Mouse (Mus musculus) small intestine, adult 2 months (tissue): ENCODE results near the gene Mark4.

Source experiments
- CTCF ChIP-seq: fragments of 200-500 bp; IDR thresholded peaks from 2 replicates; pipeline ENCODE4 v1.5.1; 2012; ENCODE audit warnings: low read depth, mild to moderate bottlenecking, control low read depth, inconsistent platforms, low read length, moderate library complexity, mixed read lengths; ENCODE audit not compliant: insufficient replicate concordance, insufficient read length; ENCODE audit errors: extremely low read depth
- POLR2A ChIP-seq: fragments of 200-500 bp; IDR thresholded peaks from 2 replicates; pipeline ENCODE4 v1.6.1; 2012; ENCODE audit warnings: low read depth, mild to moderate bottlenecking, control low read depth, inconsistent platforms, low read length, moderate library complexity

DNA sequence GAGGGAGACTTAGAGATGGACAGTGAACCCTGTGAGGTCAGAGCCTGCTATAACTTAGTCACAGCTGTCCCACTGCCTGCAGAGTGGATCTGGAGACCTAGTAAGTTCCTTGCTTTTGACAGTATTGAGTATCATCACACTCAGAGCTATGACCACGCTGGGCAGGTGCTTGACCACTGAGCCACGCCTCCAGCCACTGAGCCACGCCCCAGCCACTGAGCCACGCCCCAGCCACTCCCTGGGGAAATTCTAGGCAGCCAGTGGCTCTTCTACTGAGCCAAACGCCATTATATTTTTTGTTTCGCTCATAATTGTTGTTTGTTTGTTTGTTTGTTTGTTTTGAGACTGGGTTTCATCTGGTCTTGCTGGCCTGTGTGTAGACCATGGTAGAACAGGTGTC is 9.0 kb upstream of the Mark4 start:
- TF ChIP-seq POLR2A, result no peak
- TF ChIP-seq CTCF, result no peak
